Mouse (Mus musculus) c-Kit-positive CD71-negative TER-119-negative erythroid progenitor cells, embryonic 14.5 days (primary cell): ENCODE results near the gene Fkbpl.

ENCODE experiments used
- DNase-seq: peaks from one replicate; pipeline ENCODE4 v3.0.0-alpha.2; 2013; ENCODE audit warnings: low read depth

The Fkbpl gene

DNA sequence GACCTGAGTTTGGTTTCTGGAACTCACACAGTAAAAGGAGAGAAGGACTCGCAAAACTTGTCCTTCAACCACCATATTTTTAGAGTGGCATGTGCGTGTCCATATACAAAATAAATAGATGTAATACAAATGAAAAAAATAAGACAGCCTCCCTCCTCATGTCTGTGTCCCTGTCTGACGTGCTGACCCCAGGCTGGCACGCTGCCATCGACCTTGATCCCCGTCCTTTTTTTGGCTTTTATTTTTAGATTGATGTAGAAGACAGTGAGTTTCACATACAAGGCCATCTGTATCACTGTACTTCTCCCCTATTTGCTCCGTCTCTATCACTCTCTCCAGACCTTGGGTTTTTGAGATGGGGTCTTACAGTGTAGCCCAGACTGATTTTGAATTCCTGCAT, 19.9 kb downstream of the Fkbpl start:
- no peak for DNase-seq

- DNase-seq, result no peak
Measured at GRCm38 (mm10) chr17:34670235-34670634, 25.7 kb downstream of the Fkbpl start, which contains the start of gene Tnxb. TSS of gene Tnxb (plus strand) at chr17:34670535.

DNA sequence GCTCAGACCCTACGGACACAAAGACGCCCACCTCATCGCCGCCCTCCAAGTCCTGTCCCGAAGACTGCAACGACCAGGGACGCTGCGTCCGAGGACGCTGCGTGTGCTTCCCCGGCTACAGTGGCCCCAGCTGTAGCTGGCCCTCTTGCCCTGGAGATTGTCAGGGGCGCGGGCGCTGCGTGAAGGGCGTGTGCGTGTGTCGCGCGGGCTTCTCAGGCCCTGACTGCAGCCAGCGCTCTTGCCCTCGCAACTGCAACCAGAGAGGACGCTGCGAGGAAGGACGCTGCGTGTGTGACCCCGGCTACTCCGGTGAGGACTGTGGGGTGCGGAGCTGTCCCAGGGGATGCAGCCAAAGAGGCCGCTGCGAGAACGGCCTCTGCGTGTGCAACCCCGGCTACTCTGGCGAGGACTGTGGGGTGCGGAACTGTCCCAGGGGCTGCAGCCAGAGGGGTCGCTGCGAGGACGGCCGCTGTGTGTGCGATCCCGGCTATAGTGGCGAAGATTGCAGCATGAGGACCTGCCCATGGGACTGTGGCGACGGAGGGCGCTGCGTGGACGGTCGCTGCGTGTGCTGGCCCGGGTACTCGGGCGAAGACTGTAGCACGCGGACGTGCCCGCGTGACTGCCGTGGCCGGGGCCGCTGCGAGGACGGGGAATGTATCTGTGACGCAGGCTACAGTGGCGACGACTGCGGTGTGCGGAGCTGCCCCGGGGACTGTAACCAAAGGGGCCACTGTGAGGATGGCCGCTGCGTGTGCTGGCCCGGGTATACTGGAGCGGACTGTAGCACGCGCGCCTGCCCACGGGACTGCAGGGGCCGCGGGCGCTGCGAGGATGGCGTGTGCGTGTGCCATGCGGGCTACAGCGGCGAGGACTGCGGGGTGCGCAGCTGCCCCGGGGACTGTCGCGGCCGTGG, 26.8 kb downstream of the Fkbpl start:
- DNase-seq, result no peak

GRCm38 (mm10) chr17:34672246-34672792, 27.8 kb downstream of the Fkbpl start:
- no peak for DNase-seq

- no peak for DNase-seq
Measured at GRCm38 (mm10) chr17:34673139-34673538, 28.6 kb downstream of the Fkbpl start.

GRCm38 (mm10) chr17:34674524-34675204, 30.1 kb downstream of the Fkbpl start:
- no peak for DNase-seq

GRCm38 (mm10) chr17:34675205-34676092, 30.9 kb downstream of the Fkbpl start:
- no peak for DNase-seq

GRCm38 (mm10) chr17:34676093-34676460, 31.5 kb downstream of the Fkbpl start:
- DNase-seq, result no peak

DNA sequence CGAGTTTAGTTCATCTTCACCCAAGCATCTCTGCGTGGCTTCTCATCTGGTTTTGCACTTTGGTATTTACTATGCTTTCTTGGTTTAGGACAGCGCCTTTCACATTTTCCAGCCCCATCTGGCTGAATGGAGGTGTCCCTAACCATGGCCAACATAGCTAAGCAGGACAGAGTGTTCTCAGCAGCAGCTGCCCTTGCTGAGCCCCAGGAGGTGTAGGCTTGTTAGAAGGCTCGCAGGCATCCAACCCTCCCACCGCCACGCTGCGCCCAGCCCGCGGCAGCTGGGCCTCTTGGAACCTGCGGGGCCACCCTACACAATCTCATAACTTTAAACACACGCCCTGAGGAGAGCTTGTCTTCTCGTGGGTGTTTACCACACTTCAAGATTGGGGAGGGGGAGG, 32.1 kb downstream of the Fkbpl start:
- no peak for DNase-seq

GRCm38 (mm10) chr17:34680191-34680590, 35.6 kb downstream of the Fkbpl start:
- DNase-seq, result no peak

DNA sequence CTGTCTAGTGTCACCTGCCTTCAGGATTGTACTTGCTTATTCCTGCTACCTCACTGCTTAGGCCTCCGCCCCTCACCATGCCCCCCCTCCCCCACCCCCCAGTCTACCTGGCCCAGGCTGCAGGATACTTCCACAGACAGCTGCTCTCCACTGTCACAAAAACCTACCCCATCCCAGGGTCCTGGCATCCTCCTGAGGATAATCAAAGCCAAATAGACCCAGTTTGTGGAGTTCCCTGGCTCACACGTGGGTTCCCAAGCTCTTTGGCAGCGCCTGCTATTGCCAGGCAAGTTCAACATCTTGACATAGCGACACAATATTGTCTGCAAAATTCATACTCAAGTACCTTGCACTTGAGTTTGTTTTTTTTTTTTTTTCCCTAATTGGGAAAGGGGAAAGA, 36.1 kb downstream of the Fkbpl start:
- no peak for DNase-seq

DNA sequence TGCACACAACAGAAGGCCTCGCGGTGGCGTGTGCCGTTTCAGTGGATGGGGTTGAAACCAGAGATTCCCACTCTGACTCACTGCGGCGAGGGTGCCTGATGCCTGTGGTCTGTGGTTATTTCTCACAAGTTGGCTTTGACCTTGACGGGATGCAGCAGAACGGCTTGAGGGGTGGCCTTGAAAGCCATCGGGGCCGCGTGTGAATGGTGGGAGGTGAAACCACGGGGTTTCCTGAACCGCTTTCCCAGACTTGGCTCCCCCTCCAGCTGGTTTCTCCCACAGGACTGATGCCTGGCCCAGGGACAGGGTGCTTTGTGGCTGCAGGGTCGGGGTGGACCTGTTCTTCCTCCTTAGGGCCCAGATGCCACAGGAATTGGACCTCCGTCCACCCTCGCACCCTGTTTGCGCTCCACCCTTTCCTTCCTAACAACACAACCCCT, 36.6 kb downstream of the Fkbpl start:
- DNase-seq, result peak; percentile 39

DNA sequence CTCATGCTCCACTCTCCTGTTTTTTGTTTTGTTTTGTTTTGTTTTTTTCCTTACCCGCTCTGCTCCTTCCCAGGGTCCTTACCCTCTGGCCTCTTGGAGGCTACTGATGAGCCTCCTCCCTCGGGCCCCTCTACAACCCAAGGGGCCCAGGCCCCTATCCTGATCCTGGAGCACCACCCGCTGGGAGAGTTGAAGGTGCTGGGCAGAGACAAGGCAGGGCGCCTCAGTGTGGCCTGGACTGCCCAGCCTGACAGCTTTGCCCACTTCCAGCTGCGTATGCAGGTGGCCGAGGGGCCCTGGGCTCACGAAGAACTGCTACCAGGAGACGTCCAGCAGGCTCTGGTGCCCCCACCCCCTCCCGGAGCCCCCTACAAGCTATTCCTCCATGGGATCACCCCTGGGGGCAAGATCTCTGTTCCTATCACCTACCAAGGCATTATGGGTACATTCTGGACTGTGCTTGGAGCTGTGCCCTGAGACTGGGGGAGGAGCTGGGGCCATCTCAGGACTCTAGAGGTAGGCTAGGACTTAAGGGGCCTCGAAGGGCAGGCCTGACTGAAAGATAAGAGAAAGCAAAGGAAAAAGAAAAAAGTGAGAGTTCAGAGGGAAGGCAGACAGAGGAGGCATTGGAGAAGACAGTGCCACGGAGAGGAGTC, 37.4 kb downstream of the Fkbpl start:
- DNase-seq, result no peak

GRCm38 (mm10) chr17:34683179-34683578, 38.6 kb downstream of the Fkbpl start:
- no peak for DNase-seq

- no peak for DNase-seq
Measured at GRCm38 (mm10) chr17:34683686-34684220, 39.2 kb downstream of the Fkbpl start.

GRCm38 (mm10) chr17:34684253-34684893, 39.8 kb downstream of the Fkbpl start:
- peak; percentile 17 for DNase-seq

DNA sequence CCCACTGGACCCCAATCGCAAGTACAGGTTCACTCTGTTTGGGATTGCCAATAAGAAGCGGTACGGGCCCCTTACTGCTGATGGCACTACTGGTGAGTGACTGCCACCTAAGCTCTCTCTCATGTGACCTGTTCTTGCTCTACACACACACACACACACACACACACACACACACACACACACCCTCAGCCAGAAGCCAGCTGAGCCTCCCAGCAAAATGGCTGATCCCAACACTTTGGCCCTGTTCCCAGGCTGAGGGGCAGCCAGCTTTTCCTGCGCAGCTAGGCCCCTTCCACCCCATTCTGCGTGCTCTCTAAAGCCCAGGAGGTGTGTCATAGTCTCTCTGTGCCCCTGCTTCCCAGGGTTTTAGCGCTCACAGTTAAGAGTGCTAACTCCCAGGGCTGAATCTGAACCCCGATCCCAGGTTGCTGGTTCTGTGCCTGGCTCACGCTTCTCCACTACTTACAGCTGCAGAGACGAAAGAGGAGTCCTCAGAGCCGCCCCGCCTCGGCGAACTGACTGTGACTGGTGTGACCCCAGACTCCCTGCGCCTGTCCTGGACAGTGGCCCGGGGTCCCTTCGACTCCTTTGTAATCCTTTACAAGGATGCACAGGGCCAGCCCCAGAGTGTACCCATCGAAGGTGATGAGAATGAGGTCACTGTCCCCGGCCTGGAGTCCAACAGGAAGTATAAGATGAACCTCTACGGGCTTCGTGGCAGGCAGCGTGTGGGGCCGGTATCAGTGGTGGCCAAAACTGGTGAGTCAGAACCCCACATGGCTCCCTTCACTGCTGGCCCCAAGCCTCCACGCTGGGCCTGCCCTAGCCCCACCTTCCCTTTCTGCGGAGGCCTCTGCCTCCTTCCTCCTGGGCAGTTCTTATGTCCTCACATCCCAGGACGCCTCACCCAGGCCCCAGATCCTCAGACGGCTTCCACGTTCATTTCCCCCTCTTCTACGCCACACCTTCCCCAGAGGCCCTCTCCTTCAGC, 40.9 kb downstream of the Fkbpl start:
- peak; percentile 29 for DNase-seq

DNA sequence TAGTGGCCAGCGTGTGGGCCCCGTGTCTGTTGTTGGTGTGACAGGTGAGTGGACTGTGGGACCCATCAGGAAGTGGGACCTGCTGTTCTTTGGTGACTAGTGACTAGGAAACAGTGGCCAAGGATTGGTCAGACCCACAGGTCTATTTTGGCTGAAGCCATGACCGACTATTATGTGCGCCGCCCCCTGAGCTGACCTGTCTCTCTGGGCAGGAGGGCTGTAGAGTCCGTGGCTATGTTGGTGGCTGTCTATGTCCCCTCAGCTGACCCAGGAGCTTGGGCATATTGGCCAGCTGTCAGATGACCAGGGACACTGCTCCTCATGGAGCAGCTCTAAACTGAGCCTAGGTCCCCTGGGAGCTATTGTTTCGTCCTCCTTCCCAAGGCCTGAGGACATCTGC, 44.3 kb downstream of the Fkbpl start:
- no peak for DNase-seq

- DNase-seq, result no peak
Measured at GRCm38 (mm10) chr17:34690458-34690857, 45.9 kb downstream of the Fkbpl start.
